8 mouse cellular contexts compared by ENCODE assay signal in genomic region chr17:87974629-87975228, GRCm38 (mm10). TPM values are rescaled to one million over a fixed set of nuclear protein-coding genes. Genes with fewer than 3 reads are reported as not detected.
DNase-seq lines count a peak whose midpoint lies in the region; ATAC-seq and TF ChIP-seq lines count a peak whose summit lies in the region.

Msh6 (plus strand) TSS chr17:87975062.

- peak; percentile 99 for DNase-seq in A20 (ENCODE audit: low read depth, low spot score)
- peak; percentile 78 for DNase-seq in liver, adult 2 months (ENCODE audit: extremely low read depth, low read depth, low spot score)
- peak; percentile 98 for DNase-seq in splenic B cell, adult 2 months (ENCODE audit: low read depth, low spot score)

- no peak for TF ChIP-seq POLR2A in bone marrow macrophage, adult 2 months (IDR thresholded peaks at IDR 0.05; ENCODE audit: borderline replicate concordance, low read depth, low read length)
- peak; percentile 87 for TF ChIP-seq POLR2A in embryonic fibroblast, embryonic 13.5 days (IDR thresholded peaks at IDR 0.05; ENCODE audit: low read depth, low read length)
- peak; percentile 68 for TF ChIP-seq POLR2A in liver, adult 2 months (IDR thresholded peaks at IDR 0.05; ENCODE audit: extremely low read depth, insufficient read depth, low read length)
- peak; percentile 67 for TF ChIP-seq POLR2A in myocyte (IDR thresholded peaks at IDR 0.05; ENCODE audit: insufficient read length, low read depth)

- peak within 1 kb of the TSS; percentile 86 for H3ac ChIP-seq in myocyte (ENCODE audit: control insufficient read depth, insufficient read length)

- no peaks in the 10 kb centered on the region; the same call in 1 of the 2 replicates for H3K79me2 ChIP-seq in liver, adult 2 months (ENCODE audit: control insufficient read depth, insufficient read depth, low read length)
- H3K79me2 ChIP-seq in myocyte (ENCODE audit: control insufficient read depth, insufficient read depth) = peaks cover 15% of the 10 kb centered on the region

- H3K4me1 ChIP-seq in bone marrow macrophage, adult 2 months (ENCODE audit: control insufficient read depth, insufficient read depth, low read length) = peaks cover 5% of the 10 kb centered on the region
- no peaks in the 10 kb centered on the region; the same call in 1 of the 2 replicates for H3K4me1 ChIP-seq in embryonic fibroblast, embryonic 13.5 days (ENCODE audit: control insufficient read depth, insufficient read depth, low read length)
- H3K4me1 ChIP-seq in heart, embryonic 11.5 days (ENCODE audit: control insufficient read depth, insufficient read depth, low read length) = peaks cover 8% of the 10 kb centered on the region
- H3K4me1 ChIP-seq in kidney, embryonic 16.5 days (ENCODE audit: insufficient read depth, low read length) = peaks cover 29% of the 10 kb centered on the region
- peaks cover 2% of the 10 kb centered on the region; the same call in 1 of the 2 replicates for H3K4me1 ChIP-seq in liver, adult 2 months (ENCODE audit: control insufficient read depth, insufficient read depth, low read length)

- no peak for TF ChIP-seq CTCF in bone marrow macrophage, adult 2 months (IDR thresholded peaks at IDR 0.05; ENCODE audit: low read depth, low read length)
- TF ChIP-seq CTCF in embryonic fibroblast, embryonic 13.5 days (IDR thresholded peaks at IDR 0.05; ENCODE audit: borderline replicate concordance, insufficient read depth, low read length) = no peak
- no peak for TF ChIP-seq CTCF in liver, adult 2 months (IDR thresholded peaks at IDR 0.05; ENCODE audit: low read depth, low read length)

- H3K27ac ChIP-seq in bone marrow macrophage, adult 2 months (ENCODE audit: insufficient read depth, low read depth, low read length) = peak within 1 kb of the TSS; percentile 58
- peak within 1 kb of the TSS; percentile 60 for H3K27ac ChIP-seq in embryonic fibroblast, embryonic 13.5 days (ENCODE audit: insufficient read depth, low read length)
- peak within 1 kb of the TSS; percentile 88 for H3K27ac ChIP-seq in heart, embryonic 11.5 days (ENCODE audit: low read depth, low read length)
- H3K27ac ChIP-seq in kidney, embryonic 16.5 days (ENCODE audit: low read length) = peak within 1 kb of the TSS; percentile 86
- peak within 1 kb of the TSS; percentile 36; the same call in 1 of the 2 replicates for H3K27ac ChIP-seq in liver, adult 2 months (replicated peaks; ENCODE audit: insufficient read depth, low read depth, low read length)

- peak within 1 kb of the TSS; percentile 81 for H3K9ac ChIP-seq in heart, embryonic 11.5 days (ENCODE audit: low read depth, low read length)
- H3K9ac ChIP-seq in kidney, embryonic 16.5 days (replicated peaks; ENCODE audit: low read length) = peak within 1 kb of the TSS; percentile 89
- peak within 1 kb of the TSS; percentile 78 for H3K9ac ChIP-seq in liver, adult 2 months (ENCODE audit: low read depth, low read length)

- peak within 1 kb of the TSS; percentile 91 for H3K4me3 ChIP-seq in bone marrow macrophage, adult 2 months (ENCODE audit: insufficient read depth, low read length)
- peak within 1 kb of the TSS; percentile 81 for H3K4me3 ChIP-seq in embryonic fibroblast, embryonic 13.5 days (ENCODE audit: insufficient read depth, low read length)
- peak within 1 kb of the TSS; percentile 91 for H3K4me3 ChIP-seq in heart, embryonic 11.5 days (ENCODE audit: low read depth, low read length)
- peak within 1 kb of the TSS; percentile 82 for H3K4me3 ChIP-seq in kidney, embryonic 16.5 days (ENCODE audit: low read length)
- H3K4me3 ChIP-seq in liver, adult 2 months (ENCODE audit: insufficient read depth, low read depth, low read length) = peak within 1 kb of the TSS; percentile 88
- H3K4me3 ChIP-seq in myocyte = peak within 1 kb of the TSS; percentile 38

- under 1% methylated on average over 63 of the region's 63 CpGs for WGBS in heart, embryonic 11.5 days (ENCODE audit: insufficient replicate concordance)
- under 1% methylated on average over 62 of the region's 63 CpGs for WGBS in kidney, embryonic 16.5 days
- under 1% methylated on average over 62 of the region's 63 CpGs for WGBS in liver, adult 2 months

- H3K27me3 ChIP-seq in heart, embryonic 11.5 days (ENCODE audit: control insufficient read depth, insufficient read depth, low read length) = no peaks in the 10 kb centered on the region
- no peaks in the 10 kb centered on the region for H3K27me3 ChIP-seq in kidney, embryonic 16.5 days (ENCODE audit: insufficient read depth, low read length)
- no peaks in the 10 kb centered on the region for H3K27me3 ChIP-seq in liver, adult 2 months (ENCODE audit: control insufficient read depth, insufficient read depth, low read length)
- H3K27me3 ChIP-seq in myocyte (ENCODE audit: control insufficient read depth, insufficient read depth, insufficient read length) = no peaks in the 10 kb centered on the region
- no peaks in the 10 kb centered on the region for H3K27me3 ChIP-seq in splenic B cell, adult 2 months (ENCODE audit: control insufficient read depth, insufficient read depth, low read length, poor library complexity, severe bottlenecking)

- H3K36me3 ChIP-seq in heart, embryonic 11.5 days (ENCODE audit: control insufficient read depth, insufficient read depth, low read length) = 0 out of 2 replicates have a peak, but pooled peaks cover 3% of the 10 kb centered on the region
- peaks cover 4% of the 10 kb centered on the region; the same call in 1 of the 2 replicates for H3K36me3 ChIP-seq in kidney, embryonic 16.5 days (ENCODE audit: insufficient read depth, low read length)
- H3K36me3 ChIP-seq in liver, adult 2 months (ENCODE audit: control insufficient read depth, insufficient read depth, low read length) = no peaks in the 10 kb centered on the region
- H3K36me3 ChIP-seq in myocyte (ENCODE audit: control insufficient read depth, insufficient read depth) = no peaks in the 10 kb centered on the region
- H3K36me3 ChIP-seq in splenic B cell, adult 2 months (ENCODE audit: control insufficient read depth, insufficient read depth, low read length, poor library complexity, severe bottlenecking) = no peaks in the 10 kb centered on the region; the same call in 1 of the 2 replicates

- peak; percentile 98 for ATAC-seq in heart, embryonic 11.5 days (replicated peaks; ENCODE audit: insufficient number of reproducible peaks, low FRiP score, low TSS enrichment)
- peak; percentile 97 for ATAC-seq in kidney, embryonic 16.5 days (ENCODE audit: low FRiP score, low TSS enrichment)

- no peaks in the 10 kb centered on the region for H3K9me3 ChIP-seq in heart, embryonic 11.5 days (replicated peaks; ENCODE audit: control insufficient read depth, low read length)
- H3K9me3 ChIP-seq in kidney, embryonic 16.5 days (ENCODE audit: low read length) = no peaks in the 10 kb centered on the region

- H3K4me2 ChIP-seq in heart, embryonic 11.5 days = peak within 1 kb of the TSS; percentile 76
- peak within 1 kb of the TSS; percentile 67 for H3K4me2 ChIP-seq in kidney, embryonic 16.5 days (replicated peaks; ENCODE audit: low read depth, low read length)
- H3K4me2 ChIP-seq in myocyte (ENCODE audit: low read depth) = peak within 1 kb of the TSS; percentile 92

TF ChIP-seq in myocyte, 11 proteins besides CTCF, POLR2A, EP300 and RAD21:
- TF ChIP-seq MAX (IDR thresholded peaks at IDR 0.05; ENCODE audit: low read depth) (no peak), MYOG (IDR thresholded peaks at IDR 0.05; ENCODE audit: control insufficient read depth in 1 of 3, insufficient read depth in 1 of 3, insufficient read length in 2 of 3, low read depth in 2 of 3) (peak in 2 of 3 experiments; percentile 58 to 78), USF1 (IDR thresholded peaks at IDR 0.05; ENCODE audit: low read depth) (no peak), E2F4 (IDR thresholded peaks at IDR 0.05; ENCODE audit: insufficient read depth) (peak; percentile 80), MYOD1 (IDR thresholded peaks at IDR 0.05; ENCODE audit: control insufficient read depth in 1 of 3, insufficient read length in 2 of 3, low read depth in 2 of 3) (peak in 2 of 3 experiments; percentile 53 to 79), REST (IDR thresholded peaks at IDR 0.05; ENCODE audit: insufficient read depth, insufficient read length) (no peak), POLR2AphosphoS2 (IDR thresholded peaks at IDR 0.05; ENCODE audit: insufficient read length, low read depth) (peak; percentile 72)

RNA-seq across cellular contexts. Expression of gene Msh6, which starts in this region (rescaled TPM):
- polyA plus RNA-seq in bone marrow macrophage, adult 2 months (2012; ENCODE audit: insufficient read depth, insufficient read length, missing spikeins) = 15.8 and 19.0 TPM in 2 replicates
- polyA plus RNA-seq in embryonic fibroblast, embryonic 13.5 days (2011; ENCODE audit: insufficient read length, low read depth, missing spikeins) = 36.7 and 45.4 TPM in 2 replicates
- 39.2 and 47.1 TPM in 2 replicates for polyA plus RNA-seq in heart, embryonic 11.5 days (2014; fragmentation: Nextera tagmentation; extraction: Ambion mirVana)
- 59.4 and 61.9 TPM in 2 replicates for polyA plus RNA-seq in kidney, embryonic 16.5 days (2015; fragmentation: Nextera tagmentation; extraction: Ambion mirVana)
- 7.2 and 7.9 TPM in 2 replicates for total RNA-seq in liver, adult 2 months (2014; rRNA removed)
- 1.1 and 1.4 TPM in 2 replicates for polyA plus RNA-seq in liver, adult 2 months (2012; rRNA removed)
- 5.2 TPM for polyA plus RNA-seq in myocyte (2012; fragmentation: generic; extraction: Trizol)

Comparison
In these comparisons a context has a peak if more than half of its experiments do, and no peak if none do; other contexts are left out.
1. Peak in every context shown above with its lines: DNase-seq, ATAC-seq, H3K4me3 ChIP-seq and H3K27ac ChIP-seq.
2. H3K27ac ChIP-seq: peak in every context shown above with its lines; median percentile 88 in heart, embryonic 11.5 days; 86 in kidney, embryonic 16.5 days; 60 in embryonic fibroblast, embryonic 13.5 days; 58 in bone marrow macrophage, adult 2 months; 36 in liver, adult 2 months.
3. H3K4me3 ChIP-seq: peak in every context shown above with its lines; median percentile 91 in bone marrow macrophage, adult 2 months; 91 in heart, embryonic 11.5 days; 88 in liver, adult 2 months; 82 in kidney, embryonic 16.5 days; 81 in embryonic fibroblast, embryonic 13.5 days; 38 in myocyte.